Mouse (Mus musculus) gastrocnemius, adult 18-20 months (tissue): ENCODE results near the gene Ccl3. TPM values are rescaled to one million over a fixed set of nuclear protein-coding genes. Genes with fewer than 3 reads are reported as not detected.

Experiments
- DNase-seq: peaks from one replicate; pipeline ENCODE4 v3.0.0; 2021; ENCODE audit warnings: low spot score
- long read RNA-seq, 2 experiments: library from polyadenylated mRNA; stranded (forward); transcript quantifications; one replicate each; pipeline ENCODE4 v2.0.0; 2021
- total RNA-seq, 2 experiments: library from RNA; stranded (reverse); gene quantifications; 2 replicates each; pipeline ENCODE4 v1.2.3; 2021

Ccl3 gene
- not detected for total RNA-seq
- long read RNA-seq, experiment 1: 0 reads
- long read RNA-seq, experiment 2: 0 reads

DNA sequence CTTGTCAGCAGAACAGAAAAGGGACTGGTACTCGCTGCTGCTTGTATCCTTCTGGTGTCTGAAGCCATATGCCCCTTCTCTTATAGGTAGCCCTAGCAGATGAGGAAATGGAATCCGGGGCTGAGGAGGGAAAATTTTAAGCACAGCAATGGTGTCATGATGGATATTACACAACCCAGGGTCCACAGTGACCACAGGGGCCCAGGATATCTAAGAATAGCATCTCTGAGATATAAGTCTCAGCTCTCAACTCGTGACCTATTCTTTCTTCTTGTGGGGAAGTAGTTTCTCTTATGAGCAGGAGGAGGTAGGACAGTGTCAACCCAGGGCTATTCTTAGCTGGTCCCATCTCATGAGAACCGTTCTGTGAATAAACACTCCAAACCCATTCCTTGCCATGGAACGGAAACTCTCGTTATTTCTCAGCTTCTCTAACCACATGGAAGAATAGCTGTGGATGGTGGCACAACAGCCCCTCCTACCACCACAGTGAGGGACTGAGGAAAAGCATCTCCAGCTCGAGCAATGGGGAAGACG is at the start of gene Ccl3:
Ccl3 (minus strand) TSS at position 51 of the 537 bp plus-strand sequence.
- no peak for DNase-seq

DNA sequence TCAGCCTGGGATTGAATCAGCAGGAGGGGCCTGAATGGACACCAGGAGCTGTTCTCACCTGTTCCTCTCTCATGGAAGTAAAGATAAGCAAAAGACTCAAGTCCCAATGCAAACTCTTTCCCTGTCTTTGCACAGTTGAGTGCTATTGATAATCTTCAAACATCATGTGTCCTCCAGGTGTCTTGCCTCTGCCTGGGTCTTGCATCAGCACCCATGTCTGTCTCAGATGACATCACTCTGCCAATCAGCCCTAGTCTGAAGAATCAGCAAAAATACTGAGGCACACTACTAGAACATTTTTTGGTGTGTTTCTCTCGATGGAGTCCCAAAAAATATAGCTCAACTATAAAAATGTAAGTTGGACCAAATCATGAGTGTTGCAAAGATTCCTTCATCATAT is 42.9 kb upstream of the Ccl3 start:
- no peak for DNase-seq

DNA sequence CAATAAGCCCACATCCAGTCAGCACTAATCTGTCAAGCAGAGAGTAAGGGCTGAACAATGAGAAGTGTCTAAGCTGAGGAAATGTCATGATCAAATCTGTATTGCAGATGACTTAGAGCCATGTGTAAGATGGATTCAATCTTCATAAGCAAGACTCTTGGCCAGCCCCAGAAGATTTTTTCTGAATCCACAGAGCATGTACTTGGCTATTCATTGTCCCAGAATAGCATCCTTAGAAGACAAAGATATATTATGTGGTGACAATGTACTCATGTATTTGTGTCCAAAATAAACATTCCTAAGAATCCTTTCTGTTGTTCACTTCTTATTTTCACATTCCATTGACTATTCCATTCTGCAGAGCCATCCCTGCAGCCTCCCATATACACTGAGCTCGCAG is 40.8 kb upstream of the Ccl3 start:
- no peak for DNase-seq

DNA sequence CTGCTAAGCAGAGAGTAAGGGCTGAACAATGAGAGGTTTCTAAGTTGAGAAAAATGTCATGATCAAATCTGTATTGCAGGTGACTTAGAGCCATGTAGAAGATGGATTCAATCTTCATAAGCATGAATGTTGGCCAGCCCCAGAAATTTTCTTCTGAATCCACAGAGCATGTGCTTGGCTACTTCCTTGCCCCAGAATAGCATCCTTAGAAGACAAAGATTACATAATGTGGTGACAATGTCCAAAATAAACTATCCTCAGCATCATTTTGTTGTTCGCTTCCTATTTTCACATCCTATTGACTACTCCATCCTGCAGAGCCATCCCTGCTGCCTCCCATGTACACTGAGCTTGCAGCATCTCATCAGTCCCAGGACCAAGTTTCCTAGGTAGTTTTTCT is 26.5 kb upstream of the Ccl3 start:
- no peak for DNase-seq

DNA sequence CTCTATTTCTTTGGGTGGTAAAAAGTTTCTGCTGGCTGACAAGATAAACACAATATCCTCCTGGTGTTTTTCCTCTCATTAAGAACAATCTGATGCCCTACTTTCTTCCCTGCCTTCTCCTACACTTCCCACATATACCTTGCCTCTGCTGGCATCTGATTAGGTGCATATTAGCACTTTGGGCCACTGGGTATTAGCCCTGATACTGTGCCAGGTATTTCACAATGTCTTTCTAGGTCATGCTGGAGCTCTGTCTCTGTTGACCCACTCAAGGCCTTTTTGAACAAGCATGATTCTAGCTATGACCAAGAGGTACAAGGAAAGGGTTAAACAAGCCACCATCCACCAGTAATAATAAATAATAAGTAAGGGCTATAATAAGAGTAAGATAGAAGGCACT is 22.6 kb upstream of the Ccl3 start:
- no peak for DNase-seq

DNA sequence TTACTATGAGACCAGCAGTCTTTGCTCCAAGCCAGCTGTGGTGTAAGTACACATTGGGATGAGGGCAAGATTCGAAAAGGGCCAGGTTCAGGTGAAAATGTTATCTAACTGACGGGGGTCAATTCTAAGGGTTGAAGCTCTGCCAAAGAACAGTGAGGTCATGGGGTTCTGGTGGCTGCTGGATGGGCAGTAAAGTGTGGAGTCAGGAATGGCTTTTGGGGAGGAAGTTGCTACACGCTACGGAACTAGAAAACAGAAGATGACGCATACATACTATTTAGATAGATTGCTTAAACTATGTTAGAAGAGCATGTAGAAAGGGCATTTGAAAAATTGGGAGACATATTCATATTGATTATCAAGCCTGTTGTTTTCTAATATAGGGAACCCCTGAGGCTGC is 14.4 kb upstream of the Ccl3 start:
- no peak for DNase-seq

DNA sequence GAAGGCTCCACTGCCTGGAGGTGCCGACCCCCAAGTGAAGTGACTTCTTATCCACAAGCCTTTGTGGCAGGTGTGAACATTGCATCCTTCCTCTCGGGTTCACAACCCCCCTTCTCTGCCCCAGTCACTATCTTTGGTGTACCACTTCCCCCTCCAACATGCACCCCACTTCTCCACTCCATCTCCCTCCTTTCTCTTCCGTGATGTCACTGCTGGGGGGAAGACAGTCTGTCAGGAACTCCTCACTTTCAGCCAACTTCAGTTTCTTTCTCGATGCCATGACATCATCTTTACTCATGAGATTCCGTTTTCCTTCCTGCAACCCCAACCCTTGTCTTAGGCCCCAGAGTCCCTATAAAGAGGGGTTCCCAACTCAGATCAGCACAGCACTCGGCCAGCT is 13.0 kb upstream of the Ccl3 start, which contains the start of gene Ccl4:
Ccl4 (plus strand) TSS at position 381 of the 400 bp plus-strand sequence.
- DNase-seq: no peak

DNA sequence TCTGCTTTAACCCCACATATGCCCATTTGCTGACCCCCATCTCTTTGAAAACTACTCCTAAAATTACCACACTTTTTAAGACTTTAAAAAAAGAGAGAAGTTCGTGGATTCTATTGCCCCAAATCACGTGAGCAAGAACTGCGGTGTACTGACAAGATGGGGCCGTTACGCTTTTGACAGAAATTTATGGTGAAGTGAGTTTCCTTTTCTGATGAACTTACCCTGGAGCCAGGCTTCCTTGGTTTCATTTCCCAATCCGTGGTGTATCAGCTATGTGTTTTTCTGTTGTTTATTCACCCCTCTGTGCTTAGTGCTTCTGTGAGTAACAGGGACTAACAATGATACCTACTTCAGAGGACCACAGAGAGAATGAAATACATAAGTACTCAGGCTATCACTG is 9.6 kb upstream of the Ccl3 start:
- no peak for DNase-seq

DNA sequence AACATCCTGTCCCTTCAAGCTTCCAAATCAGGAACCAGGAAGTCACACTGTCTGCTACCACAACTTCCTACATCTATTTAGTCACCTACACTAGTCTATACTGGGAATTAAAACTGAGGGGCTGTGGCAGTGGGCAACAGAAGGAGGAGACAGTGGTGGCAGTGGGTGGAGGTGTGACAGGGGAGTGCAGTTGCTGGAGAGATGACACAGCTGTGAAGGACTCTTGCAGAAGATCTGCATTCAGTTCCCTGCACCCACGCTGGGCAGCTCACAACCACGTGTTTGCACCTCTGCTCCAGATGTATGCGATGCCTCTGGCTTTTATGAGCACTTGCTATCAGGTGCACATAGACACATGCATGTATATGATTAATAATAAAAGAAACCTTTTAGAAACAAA is 8.4 kb upstream of the Ccl3 start:
- DNase-seq: no peak

DNA sequence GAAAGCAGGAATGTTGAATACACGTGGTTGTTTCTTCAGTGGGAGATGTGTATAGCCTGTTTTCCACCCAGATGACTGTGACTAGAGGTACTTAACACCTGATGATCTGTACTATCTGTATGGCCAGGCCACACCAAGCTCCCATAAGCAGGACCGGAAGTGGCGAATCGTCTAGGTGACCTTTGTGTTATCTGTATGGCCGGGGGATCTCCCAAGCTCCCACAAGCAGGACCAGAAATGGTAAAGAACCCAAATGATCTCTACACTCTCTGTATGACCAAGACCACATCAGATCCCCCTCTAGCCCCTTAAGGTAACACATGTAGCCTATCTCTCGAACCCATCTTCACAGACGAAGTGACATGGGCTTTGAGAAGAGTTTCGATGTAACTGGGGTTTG is 5.5 kb upstream of the Ccl3 start:
- no peak for DNase-seq

DNA sequence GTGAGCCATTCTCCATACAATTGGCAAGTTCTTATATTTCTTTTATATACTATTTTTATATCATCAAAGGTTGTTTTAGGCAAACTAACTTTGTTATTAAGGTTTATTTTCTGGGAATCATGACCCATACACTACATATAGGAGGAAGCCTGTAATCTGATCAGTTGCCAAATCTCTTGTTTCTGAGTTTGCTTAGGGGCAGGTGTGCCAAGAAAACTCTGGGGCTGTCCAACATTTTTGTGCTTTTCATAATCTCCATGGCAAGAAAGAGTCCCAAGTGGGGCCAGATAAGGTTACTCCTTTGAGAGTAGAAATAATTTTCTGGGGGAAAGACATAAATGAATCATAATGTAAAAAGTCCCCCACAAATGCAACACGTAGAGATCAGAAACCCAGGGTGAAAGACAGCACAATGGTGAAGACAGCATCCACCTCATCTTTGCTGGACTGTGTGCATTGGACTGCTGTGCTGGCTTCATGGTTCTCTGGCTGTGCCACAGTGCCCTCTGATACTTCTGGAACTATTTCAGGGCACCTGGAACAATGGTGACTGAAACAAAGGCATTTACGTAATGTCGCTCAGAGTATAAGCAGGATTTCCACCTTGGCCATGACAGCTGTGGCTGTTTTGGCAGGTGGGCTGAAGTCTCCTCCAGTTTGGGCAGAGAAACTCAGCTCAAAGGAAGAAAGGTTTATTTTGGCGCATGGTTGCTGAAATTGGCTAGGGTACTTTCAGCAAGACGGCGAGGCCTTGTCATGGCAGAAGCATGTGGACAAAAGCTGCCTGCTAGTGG is 2.6 kb downstream of the Ccl3 start:
- no peak for DNase-seq

DNA sequence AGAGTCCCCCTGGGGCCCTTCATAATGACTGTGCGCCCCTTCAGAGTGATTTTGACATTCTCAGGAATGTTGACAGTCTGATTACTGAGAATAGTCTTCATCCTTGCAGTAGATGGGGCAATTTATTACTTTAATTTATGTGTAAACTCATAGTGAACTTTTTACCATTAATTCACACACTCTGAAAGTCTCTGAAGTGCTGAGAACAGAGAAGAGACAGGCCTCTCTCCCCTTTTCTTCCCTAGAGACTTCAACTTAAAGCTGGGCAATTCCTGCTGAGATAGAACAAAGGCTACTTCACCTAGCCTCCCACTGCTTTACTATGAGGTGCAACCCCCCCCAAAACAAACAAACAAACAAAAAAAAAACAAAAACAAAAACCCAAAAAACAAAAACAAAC is 3.6 kb downstream of the Ccl3 start, which contains the start of gene Rpl9-ps1:
Rpl9-ps1 (minus strand) TSS at position 101 of the 400 bp plus-strand sequence.
- DNase-seq: no peak

DNA sequence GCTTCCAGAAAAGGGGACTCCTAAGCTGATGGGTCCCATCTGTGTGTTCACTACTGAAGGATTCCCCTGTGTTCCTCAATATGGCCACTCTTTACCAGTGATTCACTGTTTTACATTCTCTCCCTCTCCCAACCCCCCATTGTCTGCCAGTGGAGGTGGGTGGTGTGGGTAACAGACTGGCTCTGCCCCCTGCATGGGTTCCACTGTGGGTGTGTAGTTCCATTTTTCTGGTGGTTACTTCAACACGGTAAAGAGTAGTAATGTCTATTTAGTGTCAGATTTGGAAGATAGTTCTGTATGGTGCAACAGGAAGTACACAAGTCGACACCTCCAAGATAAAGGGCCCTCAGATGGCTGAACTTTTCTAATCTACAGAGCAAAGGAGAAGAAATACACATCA is 7.9 kb downstream of the Ccl3 start:
- no peak for DNase-seq

DNA sequence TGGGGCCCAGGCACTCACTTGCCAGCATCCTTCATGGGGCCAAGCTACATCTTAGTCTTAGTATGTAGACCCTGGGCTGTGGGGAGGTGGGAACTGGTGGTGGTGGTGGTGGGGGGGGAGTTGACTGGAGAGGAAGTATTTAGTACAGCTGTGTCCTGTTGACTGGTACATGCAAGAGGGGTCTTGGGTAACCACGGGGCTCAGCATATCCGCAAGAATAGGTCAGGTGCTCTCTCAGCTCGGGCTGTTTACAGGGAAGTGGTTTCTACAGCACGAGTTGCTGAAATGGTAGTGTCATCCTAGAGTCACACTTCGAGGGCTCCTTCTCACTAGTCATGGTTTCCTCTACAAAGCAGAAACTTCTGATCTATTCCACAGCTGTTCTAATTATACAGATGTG is 9.0 kb downstream of the Ccl3 start:
- DNase-seq: no peak

DNA sequence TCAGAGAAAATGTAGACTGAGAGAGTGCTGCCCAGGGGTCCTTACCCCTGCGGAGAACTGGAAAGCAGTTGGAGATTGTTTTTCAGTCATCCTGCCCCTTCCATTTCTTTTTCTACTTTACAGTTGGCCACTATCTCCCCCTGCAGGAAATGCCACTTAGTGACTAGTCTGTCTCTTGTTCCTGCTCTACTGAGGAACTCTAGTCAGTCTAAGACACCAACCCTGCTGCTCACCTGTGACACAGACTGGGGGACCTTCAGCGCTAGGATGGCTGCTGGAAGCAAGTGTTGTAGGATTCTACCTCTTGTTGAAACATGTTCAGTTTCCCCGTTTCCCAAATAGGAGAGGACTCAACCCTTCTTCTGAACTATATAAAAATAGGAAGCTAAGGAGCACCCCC is 9.6 kb downstream of the Ccl3 start:
- no peak for DNase-seq

DNA sequence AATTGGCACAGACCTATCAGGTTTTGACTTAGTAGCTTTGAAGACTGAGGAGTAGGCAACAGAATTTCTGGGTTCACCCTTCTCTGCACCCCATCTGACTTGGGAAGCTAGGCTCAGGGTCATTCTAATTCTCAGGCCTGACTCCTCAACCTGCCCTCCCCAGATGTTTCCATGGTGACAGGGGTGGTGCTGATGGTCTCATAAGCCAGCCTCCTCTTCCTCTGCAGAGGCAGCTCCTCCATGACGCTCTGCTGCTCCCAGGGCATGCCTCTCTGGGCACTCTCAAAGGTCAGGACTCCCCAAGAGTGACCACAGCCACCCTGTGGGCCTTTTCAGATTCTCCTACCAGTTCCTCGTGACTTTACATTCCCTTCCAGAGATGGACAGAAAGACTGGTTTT is 10.2 kb downstream of the Ccl3 start:
- no peak for DNase-seq

DNA sequence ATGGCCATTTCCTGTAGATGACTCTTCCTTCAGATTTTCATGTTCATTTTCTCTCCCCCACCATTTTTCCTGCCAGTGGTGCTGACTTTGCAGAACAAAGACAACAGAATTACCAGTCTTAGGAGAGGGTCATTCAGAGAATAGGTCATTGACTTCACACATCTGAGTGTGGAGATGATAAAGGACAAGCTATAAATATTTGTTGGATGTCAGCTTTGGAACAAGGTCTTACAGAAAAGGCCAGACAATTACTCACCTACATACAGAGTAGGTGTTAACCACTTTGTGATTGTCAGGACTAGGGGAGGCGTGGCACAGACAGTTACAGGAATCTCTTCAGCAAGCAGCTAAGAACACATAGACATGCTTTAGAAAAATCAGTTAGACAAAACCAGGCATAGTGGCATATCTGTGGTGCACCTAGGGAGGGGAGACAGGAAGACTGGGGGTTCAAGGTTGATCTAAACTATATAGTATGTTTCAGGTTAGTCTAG is 12.4 kb downstream of the Ccl3 start:
- no peak for DNase-seq

DNA sequence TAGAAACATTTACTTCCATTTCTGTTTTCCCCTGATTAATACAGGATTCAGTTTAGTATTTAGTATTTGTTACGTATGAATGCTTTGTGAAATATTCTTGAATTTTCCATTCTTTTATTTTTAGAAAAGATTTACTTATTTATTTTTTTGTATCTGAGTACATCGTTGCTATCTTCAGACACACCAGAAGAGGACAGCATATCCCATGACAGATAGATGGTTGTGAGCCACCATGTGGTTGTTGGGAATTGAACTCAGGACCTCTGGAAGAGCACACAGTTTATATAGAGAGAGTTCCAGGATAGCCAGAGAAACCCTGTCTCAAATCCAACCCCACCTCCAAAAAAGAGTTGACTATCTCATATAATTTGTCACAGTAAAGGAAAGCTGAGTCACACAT is 14.3 kb downstream of the Ccl3 start:
- DNase-seq: no peak

DNA sequence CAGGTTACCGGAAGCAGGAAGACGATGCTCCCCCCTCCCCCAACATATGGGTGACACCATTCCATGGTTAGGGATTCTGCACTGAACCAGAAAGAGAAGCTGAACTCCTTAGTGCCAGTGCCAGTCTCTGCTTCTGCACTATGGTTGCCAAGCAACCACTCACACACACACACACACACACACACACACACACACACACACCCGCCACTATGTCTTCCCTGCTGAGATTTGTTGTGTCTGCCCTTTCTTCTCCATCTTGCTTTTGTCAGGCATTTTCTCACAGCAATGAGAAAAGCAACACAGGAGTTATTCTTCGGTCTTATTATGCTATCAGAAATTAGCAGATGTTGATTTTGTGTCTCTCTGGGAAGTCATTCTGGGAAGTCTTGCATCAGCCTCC is 14.7 kb downstream of the Ccl3 start:
- no peak for DNase-seq

DNA sequence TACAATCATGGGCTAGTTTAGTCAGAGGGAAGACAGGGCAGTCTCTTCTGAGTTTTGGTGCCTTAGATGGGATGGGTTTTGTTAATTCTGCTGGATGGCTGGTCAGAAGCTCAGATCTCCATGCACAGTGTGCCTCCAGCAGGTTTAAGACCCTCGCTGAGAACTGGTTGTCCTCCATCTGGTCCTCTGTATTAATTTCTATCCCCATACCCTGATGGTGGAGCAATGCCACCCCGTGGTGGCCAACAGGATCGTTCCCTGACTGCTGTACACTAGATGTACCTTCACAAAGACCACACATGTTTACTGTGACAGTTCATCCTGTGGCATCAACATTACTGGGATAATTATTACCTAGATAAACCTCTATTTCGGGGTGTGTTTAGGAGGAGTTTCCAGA is 16.4 kb downstream of the Ccl3 start:
- no peak for DNase-seq

DNA sequence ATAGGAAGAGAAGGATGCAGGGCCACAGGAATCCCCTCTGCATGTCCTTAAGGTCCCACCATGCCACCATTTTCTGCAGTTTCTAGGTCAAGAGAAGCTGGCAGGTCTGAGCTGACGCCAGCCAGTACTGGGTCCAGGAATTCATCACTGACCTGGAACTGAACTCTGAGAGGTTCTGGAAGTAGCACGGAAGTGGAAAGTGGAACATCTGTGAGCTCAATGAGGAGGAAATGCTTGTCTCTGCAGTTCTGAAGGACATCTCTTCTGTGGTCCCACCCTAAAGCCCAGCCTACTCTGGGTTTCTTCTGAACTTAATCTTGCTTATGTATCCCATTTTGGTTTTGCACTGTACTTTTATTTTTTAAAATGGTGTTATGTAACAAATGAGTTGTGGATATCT is 18.1 kb downstream of the Ccl3 start:
- no peak for DNase-seq

DNA sequence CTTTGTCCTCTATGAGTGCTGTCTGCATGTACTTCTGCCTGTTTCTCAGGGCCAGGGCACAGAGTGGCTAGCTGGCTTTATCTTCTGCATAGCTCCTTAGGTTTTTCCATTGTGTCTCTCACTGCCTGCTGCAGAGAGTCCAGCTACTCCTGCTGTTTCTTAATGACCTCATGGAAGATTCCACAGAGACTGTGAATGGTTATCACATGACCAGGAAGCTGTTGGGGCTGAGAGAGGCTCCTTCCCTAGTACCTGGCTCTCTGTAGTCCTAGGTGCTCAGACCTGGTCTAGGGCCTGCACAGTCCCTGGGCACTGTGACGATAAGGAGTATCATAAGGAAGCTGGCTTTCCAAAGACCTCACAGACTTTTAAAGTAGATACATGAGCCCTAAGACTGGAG is 18.5 kb downstream of the Ccl3 start:
- DNase-seq: no peak

DNA sequence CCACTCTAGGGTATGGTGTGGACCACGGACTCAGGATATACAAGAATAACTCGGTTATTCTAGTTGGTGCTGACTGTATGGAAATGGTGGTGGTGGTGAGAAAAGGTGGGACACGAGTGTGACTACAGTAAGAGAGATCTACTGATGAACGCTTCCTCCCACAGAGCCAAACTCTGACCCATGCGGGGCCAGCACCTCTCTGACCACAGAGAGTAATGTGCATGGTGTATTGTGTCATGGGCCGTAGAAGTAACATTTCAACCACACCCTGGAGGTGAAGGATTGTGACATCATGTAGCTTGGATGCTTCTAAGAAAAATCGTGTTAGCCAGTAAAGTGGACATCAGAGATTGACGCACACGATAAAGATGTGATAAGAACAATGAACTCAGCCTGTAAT is 20.3 kb downstream of the Ccl3 start:
- no peak for DNase-seq
